Mouse (Mus musculus) kidney, postnatal 4 days (tissue): ENCODE data around the gene Gtf2e1.

Experiments used
- DNase-seq, 2 experiments: peaks; one replicate each; pipeline ENCODE4 v3.0.0; 2021; ENCODE audit warnings: mixed read lengths in 2 of 2

The Gtf2e1 gene

DNA sequence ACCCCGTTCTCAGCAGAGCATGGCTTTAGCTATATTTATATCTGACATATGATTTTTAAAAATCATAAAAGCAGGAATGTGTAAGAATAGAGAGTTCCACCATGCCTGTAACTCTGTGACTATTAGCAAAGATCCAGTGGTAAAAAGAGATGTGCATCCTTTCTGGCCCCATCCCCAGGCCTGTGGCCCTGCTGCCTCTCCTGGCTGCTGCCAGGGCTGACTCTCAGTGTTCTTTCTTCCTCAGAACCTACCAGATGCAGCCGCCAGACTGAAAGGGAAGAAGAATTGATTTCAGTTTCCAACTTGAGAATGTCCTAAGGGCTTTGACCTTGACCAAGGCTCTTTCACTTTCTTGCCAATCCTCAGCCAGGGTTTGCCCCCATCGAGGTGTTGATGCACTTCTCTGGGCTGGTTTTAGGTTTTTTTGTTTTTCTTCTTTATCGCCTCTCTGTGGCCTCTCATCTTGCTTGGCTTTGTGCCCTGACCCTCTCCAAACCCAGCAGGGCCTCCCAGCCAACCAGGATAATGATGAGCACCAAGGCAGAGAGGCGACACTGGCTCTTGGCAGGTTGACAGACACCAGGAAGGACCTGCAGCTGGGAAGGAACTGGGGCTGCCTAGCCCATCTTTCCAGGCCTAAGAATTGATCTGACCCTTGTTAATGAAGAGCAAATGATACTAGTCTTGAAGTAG, 66.8 kb downstream of the Gtf2e1 start:
- no peak for DNase-seq

DNA sequence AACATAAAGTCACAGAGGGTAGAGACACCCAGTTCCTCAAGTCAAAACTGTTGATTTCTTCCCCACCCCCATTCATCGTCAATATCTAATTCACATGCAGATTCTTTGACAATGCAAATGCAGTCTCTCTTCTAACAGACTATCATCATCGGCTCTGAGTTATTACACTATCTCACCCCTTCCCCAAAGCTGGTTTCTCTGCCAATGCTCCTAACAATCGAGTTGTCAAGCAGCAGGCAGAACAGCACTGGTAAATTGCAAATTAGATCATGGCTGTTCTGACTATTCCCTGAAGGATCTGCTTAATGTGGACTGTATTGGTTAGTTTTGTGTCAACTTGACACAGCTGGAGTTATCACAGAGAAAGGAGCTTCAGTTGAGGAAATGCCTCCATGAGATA, 70.0 kb downstream of the Gtf2e1 start:
- no peak for DNase-seq

DNA sequence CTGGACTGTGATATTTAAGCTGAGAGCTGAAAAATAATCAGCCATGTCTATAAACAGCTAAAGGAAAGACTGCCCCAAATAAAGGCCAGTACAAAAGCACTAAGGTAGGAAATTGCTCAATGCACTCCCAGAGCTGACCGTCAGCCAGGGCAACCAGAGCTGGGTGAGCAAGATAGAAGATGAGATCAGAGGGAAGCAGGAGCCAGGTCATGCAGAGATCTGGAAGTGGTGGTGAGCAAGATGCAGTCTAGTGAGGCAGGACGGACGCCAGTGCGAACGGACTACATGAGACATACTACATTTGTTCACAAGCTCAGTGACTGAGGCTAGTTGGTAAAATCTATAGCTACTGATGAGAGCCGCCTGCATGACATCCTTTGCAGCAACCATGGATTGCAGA, 75.6 kb downstream of the Gtf2e1 start:
- DNase-seq, result no peak

DNA sequence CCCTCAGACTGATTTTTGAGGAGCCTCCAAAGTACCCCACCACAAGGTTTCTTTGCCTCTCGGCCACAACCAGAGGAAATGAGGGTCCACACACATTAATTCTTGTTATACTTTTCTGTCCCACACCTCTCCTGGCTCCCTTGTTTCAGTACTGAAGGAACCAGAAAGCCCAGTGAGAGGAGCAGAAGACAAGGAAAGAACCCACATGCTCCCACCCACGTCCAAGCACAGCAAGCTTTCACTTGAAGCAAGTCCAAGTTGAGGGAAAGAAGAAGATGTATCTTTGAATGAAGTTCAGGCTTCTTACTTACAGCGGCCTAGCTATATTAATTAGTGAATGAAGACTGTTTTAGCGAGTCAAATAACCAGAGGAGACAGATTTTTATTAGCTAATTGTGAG, 76.7 kb downstream of the Gtf2e1 start:
- no peak for DNase-seq

DNA sequence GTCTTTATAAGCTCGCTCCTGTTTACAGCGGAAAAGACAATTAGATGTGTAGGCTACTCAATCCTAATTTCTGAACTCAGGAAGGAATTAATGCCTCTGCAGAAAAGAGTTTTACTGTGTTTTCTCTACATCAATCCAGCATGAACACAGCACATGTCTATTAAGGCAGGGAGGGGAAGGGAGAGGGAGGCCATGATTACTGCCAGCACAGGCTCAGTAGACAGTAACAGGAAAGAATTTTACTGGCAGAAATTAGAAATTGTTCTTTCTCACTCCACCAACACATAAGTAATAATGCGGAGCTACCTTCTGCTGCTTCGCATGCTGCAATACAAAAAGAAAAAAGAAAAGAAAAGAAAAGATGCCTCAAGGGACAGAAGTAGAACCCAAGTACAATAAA, 78.0 kb downstream of the Gtf2e1 start:
- DNase-seq, result no peak
